Mouse (Mus musculus) hindbrain, postnatal 0 days (tissue): Measurements from ENCODE around the gene Cfap70. TPM values are rescaled to one million over a fixed set of nuclear protein-coding genes. Genes with fewer than 3 reads are reported as not detected.
A peak's percentile ranks its signal among the peaks of the same experiment; 100 is the strongest.

Experiments
- ATAC-seq: fragments of 200-750 bp; cut with Nextera tagmentation; 2 replicates; pipeline ENCODE4 v1.8.0; 2017; ENCODE audit warnings: mild to moderate bottlenecking, moderate TSS enrichment, moderate library complexity
- DNase-seq: peaks from one replicate; pipeline ENCODE4 v3.0.0-alpha.2; 2015; ENCODE audit warnings: low spot score
- H3K27ac ChIP-seq: fragments of 300-500 bp; sonication (generic); 2 replicates; pipeline ENCODE4 v1.5.1; 2014; ENCODE audit warnings: mild to moderate bottlenecking
- H3K27me3 ChIP-seq: fragments of 300-500 bp; sonication (generic); 2 replicates; pipeline ENCODE4 v1.6.1; 2014; ENCODE audit warnings: low read length, mixed read lengths; ENCODE audit not compliant: insufficient read depth
- H3K36me3 ChIP-seq: fragments of 300-500 bp; sonication (generic); 2 replicates; pipeline ENCODE4 v1.6.1; 2014; ENCODE audit warnings: low read length, mixed read lengths; ENCODE audit not compliant: insufficient read depth
- H3K4me1 ChIP-seq: fragments of 300-500 bp; sonication (generic); 2 replicates; pipeline ENCODE4 v1.6.1; 2014; ENCODE audit warnings: antibody characterized with exemption, low read length, mixed read lengths; ENCODE audit not compliant: insufficient read depth
- H3K4me2 ChIP-seq: fragments of 300-500 bp; sonication (generic); 2 replicates; pipeline ENCODE4 v1.6.1; 2014; ENCODE audit warnings: low read depth, mild to moderate bottlenecking, low read length, moderate library complexity, mixed read lengths
- H3K4me3 ChIP-seq: fragments of 300-500 bp; sonication (generic); 2 replicates; pipeline ENCODE4 v1.5.1; 2014; ENCODE audit warnings: low read length
- H3K9ac ChIP-seq: fragments of 300-500 bp; sonication (generic); replicated peaks from 2 replicates; pipeline ENCODE4 v1.6.1; 2014; ENCODE audit warnings: mild to moderate bottlenecking, low read length, moderate library complexity, mixed read lengths
- H3K9me3 ChIP-seq: fragments of 300-500 bp; sonication (generic); 2 replicates; pipeline ENCODE4 v1.6.1; 2016; ENCODE audit warnings: low read length, mixed read lengths
- CTCF ChIP-seq: IDR thresholded peaks from 2 replicates; pipeline ENCODE4 v1.5.1; 2016; ENCODE audit warnings: antibody characterized with exemption, control low read depth, low read depth
- WGBS: fragments of 180-500 bp; shearing (Covaris S2); extraction: QIAGEN DNeasy Blood & Tissue Kit; methylation state at CpG from one replicate; pipeline ENCODE4 v1.1.7; 2014; 5-methylcytosine and 5-hydroxymethylcytosine counted together
- polyA plus RNA-seq: library from polyadenylated mRNA; unstranded; fragments of >200 nt; fragmentation: Nextera tagmentation; extraction: Ambion mirVana; gene quantifications from 2 replicates; pipeline ENCODE4 v1.2.1, GENCODE M21; 2015
- total RNA-seq: library from RNA; depleted of rRNA; stranded (reverse); fragments of >200 nt; gene quantifications from 2 replicates; pipeline ENCODE4 v1.2.3, GENCODE M21; 2014

Gene Cfap70
- total and polyA plus RNA-seq, 2 experiments from 2014 or later = 0.31 to 1.8 TPM

DNA sequence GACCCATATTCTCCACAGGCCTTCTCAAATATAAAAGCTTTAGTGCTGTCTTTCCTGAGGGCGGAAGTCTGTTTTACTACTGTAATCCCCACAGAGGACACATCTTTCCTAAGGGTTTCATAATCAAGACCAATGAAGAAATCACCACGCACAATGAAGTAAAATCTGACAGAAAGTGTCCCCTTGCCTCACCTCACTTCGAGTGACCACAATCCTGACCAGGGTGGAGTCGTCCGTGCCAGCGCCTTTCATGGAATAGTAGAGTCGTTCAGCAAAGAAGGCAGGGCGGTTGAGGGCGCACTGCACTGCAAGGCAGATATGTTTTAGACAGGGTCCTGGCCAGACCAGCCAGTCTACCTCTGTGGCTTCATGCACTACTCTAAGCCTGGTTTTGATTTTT lies 6.4 kb upstream of the Cfap70 start:
- ATAC-seq (no peak), DNase-seq (no peak)
- Histone ChIP-seq H3K27me3 (no peaks in the 10 kb centered on the region), H3K4me1 (no peaks in the 10 kb centered on the region), H3K27ac (no peak overlapping the region), H3K9me3 (no peaks in the 10 kb centered on the region), H3K36me3 (peaks cover 32% of the 10 kb centered on the region; the same call in 1 of the 2 replicates), H3K9ac (no peak overlapping the region), H3K4me2 (no peak overlapping the region), H3K4me3 (no peak overlapping the region)
- TF ChIP-seq CTCF = no peak
- WGBS = 94% methylated on average over 9 of the region's 9 CpGs

DNA sequence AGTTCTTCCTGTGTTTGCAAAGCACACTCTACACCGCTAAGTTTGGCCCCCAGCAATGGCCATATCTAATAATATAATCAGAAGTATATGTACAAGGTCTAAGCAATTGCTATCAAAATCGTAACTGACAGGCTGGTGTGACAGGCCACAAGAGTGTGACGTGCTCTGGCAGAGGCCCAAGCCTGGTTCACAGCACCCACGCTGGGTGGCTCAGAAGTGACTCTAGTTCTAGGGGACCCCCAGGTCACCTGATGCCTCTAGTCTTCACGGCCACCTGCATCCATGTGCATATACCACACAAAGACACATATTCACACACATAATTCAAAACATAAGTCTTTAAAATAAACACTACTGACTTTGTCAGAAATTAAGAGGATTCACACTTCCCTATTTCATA lies 903 bp upstream of the Cfap70 start:
- peaks cover 6% of the 10 kb centered on the region; the same call in 1 of the 2 replicates for H3K36me3 ChIP-seq
- WGBS = 90% methylated on average over 5 of the region's 5 CpGs
- ATAC-seq = no peak

GRCm38 (mm10) chr14:20451302-20451701 lies 724 bp downstream of the Cfap70 start:
- 8% methylated on average over 2 of the region's 2 CpGs for WGBS
- no peak for TF ChIP-seq CTCF
- H3K4me2 ChIP-seq = peak overlapping the region; percentile 88
- H3K4me3 ChIP-seq = peak overlapping the region; percentile 46
- 0 out of 2 replicates have a peak, but pooled peaks cover 7% of the 10 kb centered on the region for H3K4me1 ChIP-seq
- no peaks in the 10 kb centered on the region for H3K9me3 ChIP-seq
- peak overlapping the region; percentile 44; the same call in 1 of the 2 replicates for H3K9ac ChIP-seq
- DNase-seq = no peak
- peak; percentile 41 for ATAC-seq
- no peaks in the 10 kb centered on the region for H3K27me3 ChIP-seq
- H3K36me3 ChIP-seq = peaks cover under 1% of the 10 kb centered on the region; the same call in 1 of the 2 replicates
- H3K27ac ChIP-seq = peak overlapping the region; percentile 62; the same call in 1 of the 2 replicates

More for the DNA sequence above, 903 bp upstream of the Cfap70 start:
- no peak overlapping the region for H3K27ac ChIP-seq
- no peak for DNase-seq
- no peak overlapping the region for H3K4me3 ChIP-seq
- H3K9ac ChIP-seq = no peak overlapping the region
- H3K4me2 ChIP-seq = no peak overlapping the region
- H3K9me3 ChIP-seq = no peaks in the 10 kb centered on the region
- H3K27me3 ChIP-seq = no peaks in the 10 kb centered on the region
- 0 out of 2 replicates have a peak, but pooled peaks cover 7% of the 10 kb centered on the region for H3K4me1 ChIP-seq
- TF ChIP-seq CTCF = no peak

DNA sequence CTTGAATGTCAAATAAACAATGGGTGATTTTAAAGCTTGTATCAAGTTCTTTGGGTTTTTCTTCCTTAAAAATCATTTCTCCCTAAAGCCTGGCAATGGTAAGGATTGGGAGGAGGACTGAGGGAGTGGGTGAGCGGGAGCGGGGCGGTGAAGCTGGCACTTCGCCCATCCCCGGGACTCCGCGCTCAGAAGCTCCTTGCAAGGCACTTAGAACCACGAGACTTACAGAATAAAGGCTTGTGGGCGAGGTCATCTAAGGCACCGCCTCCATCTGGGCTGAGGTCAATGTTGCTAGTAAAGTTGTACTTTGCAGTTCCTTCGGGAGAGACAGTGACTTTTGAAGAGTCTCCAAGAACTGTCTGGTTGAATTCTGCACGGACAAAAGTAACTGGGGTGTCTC lies 4.8 kb downstream of the Cfap70 start:
- DNase-seq = no peak
- WGBS = 36% methylated on average over 12 of the region's 12 CpGs
- no peak for ATAC-seq
- H3K4me3 ChIP-seq = no peak overlapping the region
- no peaks in the 10 kb centered on the region for H3K27me3 ChIP-seq
- no peak overlapping the region for H3K27ac ChIP-seq
- peak overlapping the region; percentile 19; the same call in 1 of the 2 replicates for H3K4me2 ChIP-seq
- 0 out of 2 replicates have a peak, but pooled peaks cover 7% of the 10 kb centered on the region for H3K4me1 ChIP-seq
- no peak overlapping the region for H3K9ac ChIP-seq
- no peak for TF ChIP-seq CTCF
- no peaks in the 10 kb centered on the region for H3K36me3 ChIP-seq
- no peaks in the 10 kb centered on the region for H3K9me3 ChIP-seq

DNA sequence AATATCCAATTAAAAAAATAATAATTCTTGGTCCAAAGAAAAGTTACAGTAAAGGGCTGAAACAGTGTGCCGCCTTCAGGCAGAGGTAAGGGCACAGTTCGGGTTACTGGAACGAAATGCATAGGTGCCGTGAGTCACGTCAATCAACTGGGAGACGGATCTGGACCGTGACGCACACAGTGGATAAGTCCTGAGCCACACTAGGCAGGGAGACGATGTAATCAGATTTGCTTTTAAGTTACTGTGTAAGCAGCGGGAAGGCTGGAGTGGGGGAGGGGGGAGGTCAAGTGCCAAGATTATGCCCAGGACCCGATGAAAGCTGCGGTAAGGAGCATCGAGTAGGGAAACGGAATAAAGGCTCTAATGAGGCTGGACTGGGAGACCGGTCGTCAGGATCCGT lies 9.8 kb downstream of the Cfap70 start:
- H3K27me3 ChIP-seq = no peaks in the 10 kb centered on the region
- no peak overlapping the region for H3K27ac ChIP-seq
- H3K4me2 ChIP-seq = no peak overlapping the region
- no peaks in the 10 kb centered on the region for H3K4me1 ChIP-seq
- no peak overlapping the region for H3K4me3 ChIP-seq
- no peak for TF ChIP-seq CTCF
- 67% methylated on average over 17 of the region's 17 CpGs for WGBS
- no peaks in the 10 kb centered on the region for H3K36me3 ChIP-seq
- DNase-seq = no peak
- no peaks in the 10 kb centered on the region for H3K9me3 ChIP-seq
- H3K9ac ChIP-seq = no peak overlapping the region
- no peak for ATAC-seq

DNA sequence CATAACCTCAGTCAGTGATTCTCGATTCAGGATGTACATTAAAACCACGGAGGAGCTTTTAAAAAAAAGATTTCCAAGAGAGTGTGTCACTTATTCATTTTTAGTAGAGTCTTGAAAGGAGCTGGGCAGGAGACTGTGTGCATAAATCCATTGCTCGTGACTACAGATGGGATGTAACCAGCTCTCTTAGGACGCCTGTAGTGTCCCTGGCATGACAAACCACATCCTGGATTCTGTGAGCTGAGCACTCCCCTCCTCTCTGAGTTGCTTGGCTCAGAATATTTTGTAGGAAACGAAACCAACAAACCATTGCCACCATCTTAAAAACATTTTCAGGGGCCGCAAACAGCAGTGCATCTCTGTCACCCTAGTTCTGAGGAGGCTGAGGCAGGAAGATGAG lies 15.1 kb downstream of the Cfap70 start:
- no peaks in the 10 kb centered on the region for H3K9me3 ChIP-seq
- H3K27ac ChIP-seq = no peak overlapping the region
- H3K36me3 ChIP-seq = no peaks in the 10 kb centered on the region
- DNase-seq (no peak), ATAC-seq (no peak)
- H3K4me1 ChIP-seq = no peaks in the 10 kb centered on the region
- H3K9ac ChIP-seq = no peak overlapping the region
- H3K4me2 ChIP-seq = no peak overlapping the region
- H3K27me3 ChIP-seq = no peaks in the 10 kb centered on the region
- no peak overlapping the region for H3K4me3 ChIP-seq
- WGBS = 76% methylated on average over 6 of the region's 6 CpGs
- TF ChIP-seq CTCF = no peak

GRCm38 (mm10) chr14:20432420-20432819 lies 19.6 kb downstream of the Cfap70 start:
- ATAC-seq (no peak), DNase-seq (no peak)
- WGBS = 88% methylated on average over 4 of the region's 4 CpGs
- TF ChIP-seq CTCF = no peak
- Histone ChIP-seq H3K9ac (no peak overlapping the region), H3K4me1 (no peaks in the 10 kb centered on the region), H3K36me3 (no peaks in the 10 kb centered on the region), H3K9me3 (no peaks in the 10 kb centered on the region), H3K4me3 (no peak overlapping the region), H3K27ac (no peak overlapping the region), H3K27me3 (no peaks in the 10 kb centered on the region), H3K4me2 (no peak overlapping the region)
